In genomic region chr7:27355261-27355660, GRCm38 (mm10) we compare ENCODE assay signal across 8 mouse cellular contexts. TPM values are rescaled to one million over a fixed set of nuclear protein-coding genes. Genes with fewer than 3 reads are reported as not detected.
DNase-seq lines count a peak whose midpoint lies in the region; ATAC-seq lines count a peak whose summit lies in the region.

No protein-coding gene starts in this region.

- peak overlapping the region; percentile 67 for H3K4me3 ChIP-seq in kidney, embryonic 14.5 days (ENCODE audit: low read length)
- H3K4me3 ChIP-seq in brown adipose tissue, adult 24 weeks (ENCODE audit: insufficient read depth, low read depth, low read length): peak overlapping the region; percentile 67
- peak overlapping the region; percentile 69 for H3K4me3 ChIP-seq in hindbrain, embryonic 13.5 days
- peak overlapping the region; percentile 67 for H3K4me3 ChIP-seq in midbrain, embryonic 13.5 days (replicated peaks)

- 11% methylated on average over 14 of the region's 14 CpGs for whole genome bisulfite sequencing in kidney, embryonic 14.5 days
- WGBS in hindbrain, embryonic 13.5 days: 8% methylated on average over 14 of the region's 14 CpGs
- WGBS in midbrain, embryonic 13.5 days: 9% methylated on average over 14 of the region's 14 CpGs

- H3K27ac ChIP-seq in kidney, embryonic 14.5 days (ENCODE audit: low read depth, low read length): peak overlapping the region; percentile 14; the same call in 1 of the 2 replicates
- no peak overlapping the region for H3K27ac ChIP-seq in brown adipose tissue, adult 24 weeks (replicated peaks; ENCODE audit: low read depth, low read length)
- H3K27ac ChIP-seq in hindbrain, embryonic 13.5 days: peak overlapping the region; percentile 80
- H3K27ac ChIP-seq in midbrain, embryonic 13.5 days: peak overlapping the region; percentile 73; the same call in 1 of the 2 replicates

- peak overlapping the region; percentile 57 for H3K9ac ChIP-seq in kidney, embryonic 14.5 days (ENCODE audit: low read depth, low read length)
- peak overlapping the region; percentile 79 for H3K9ac ChIP-seq in hindbrain, embryonic 13.5 days
- H3K9ac ChIP-seq in midbrain, embryonic 13.5 days (replicated peaks): peak overlapping the region; percentile 77

- peaks cover 18% of the 10 kb centered on the region for H3K4me1 ChIP-seq in kidney, embryonic 14.5 days (ENCODE audit: control insufficient read depth, insufficient read depth, low read length)
- peaks cover 2% of the 10 kb centered on the region; the same call in 1 of the 2 replicates for H3K4me1 ChIP-seq in brown adipose tissue, adult 24 weeks (ENCODE audit: control insufficient read depth, insufficient read depth, insufficient read length, low read length)
- peaks cover 28% of the 10 kb centered on the region for H3K4me1 ChIP-seq in hindbrain, embryonic 13.5 days (replicated peaks)
- peaks cover 30% of the 10 kb centered on the region for H3K4me1 ChIP-seq in midbrain, embryonic 13.5 days (replicated peaks)

- H3K27me3 ChIP-seq in kidney, embryonic 14.5 days (ENCODE audit: control insufficient read depth, insufficient read depth, low read length): no peaks in the 10 kb centered on the region
- peaks cover 39% of the 10 kb centered on the region for H3K27me3 ChIP-seq in hindbrain, embryonic 13.5 days
- peaks cover 34% of the 10 kb centered on the region for H3K27me3 ChIP-seq in midbrain, embryonic 13.5 days

- H3K4me2 ChIP-seq in kidney, embryonic 14.5 days (replicated peaks; ENCODE audit: low read depth, low read length): peak overlapping the region; percentile 66
- peak overlapping the region; percentile 71 for H3K4me2 ChIP-seq in hindbrain, embryonic 13.5 days
- peak overlapping the region; percentile 71 for H3K4me2 ChIP-seq in midbrain, embryonic 13.5 days (replicated peaks)

- peaks cover 11% of the 10 kb centered on the region for H3K36me3 ChIP-seq in kidney, embryonic 14.5 days (ENCODE audit: control insufficient read depth, insufficient read depth, low read length)
- peaks cover 35% of the 10 kb centered on the region for H3K36me3 ChIP-seq in hindbrain, embryonic 13.5 days
- H3K36me3 ChIP-seq in midbrain, embryonic 13.5 days: peaks cover 32% of the 10 kb centered on the region

- no peak for DNase-seq in kidney, postnatal 14 days
- no peak for DNase-seq in cerebellum, postnatal 4 days (ENCODE audit: low spot score in 2 of 2)
- no peak for DNase-seq in urinary bladder, adult 2 months (ENCODE audit: low spot score)
- no peak for DNase-seq in ovary, postnatal 36 days (ENCODE audit: low spot score)

- no peak for ATAC-seq in kidney, embryonic 14.5 days (ENCODE audit: low FRiP score, low TSS enrichment)
- peak; percentile 22 for ATAC-seq in hindbrain, embryonic 13.5 days (ENCODE audit: low FRiP score)
- ATAC-seq in midbrain, embryonic 13.5 days: peak; percentile 7

- H3K9me3 ChIP-seq in kidney, embryonic 14.5 days (ENCODE audit: control insufficient read depth, low read length): no peaks in the 10 kb centered on the region
- H3K9me3 ChIP-seq in hindbrain, embryonic 13.5 days: no peaks in the 10 kb centered on the region
- no peaks in the 10 kb centered on the region for H3K9me3 ChIP-seq in midbrain, embryonic 13.5 days

RNA-seq across cellular contexts. Expression of gene Shkbp1, which starts 0.6 kb away (rescaled TPM):
- 38.4 and 41.0 TPM in 2 replicates for polyA plus RNA-seq in kidney, embryonic 14.5 days (2014; fragmentation: Nextera tagmentation; extraction: Ambion mirVana)
- polyA plus RNA-seq in brown adipose tissue, adult 24 weeks (2012; ENCODE audit: insufficient read depth, insufficient read length, missing spikeins): 11.6 TPM in 2 replicates
- 61.8 and 62.5 TPM in 2 replicates for polyA plus RNA-seq in hindbrain, embryonic 13.5 days (2015; fragmentation: Nextera tagmentation; extraction: Ambion mirVana)
- 67.2 and 84.3 TPM in 2 replicates for polyA plus RNA-seq in midbrain, embryonic 13.5 days (2015; fragmentation: Nextera tagmentation; extraction: Ambion mirVana)
- polyA plus RNA-seq in urinary bladder, adult 2 months (2012; rRNA removed): 39.4 and 46.5 TPM in 2 replicates

RNA-seq across cellular contexts. Expression of gene Gm20479, which starts 2.0 kb away (rescaled TPM):
- 1.9 TPM in 1 of 2 replicates, not detected in the other for polyA plus RNA-seq in kidney, embryonic 14.5 days (2014; fragmentation: Nextera tagmentation; extraction: Ambion mirVana)
- 3.5 TPM in 1 of 2 replicates, not detected in the other for polyA plus RNA-seq in brown adipose tissue, adult 24 weeks (2012; ENCODE audit: insufficient read depth, insufficient read length, missing spikeins)
- polyA plus RNA-seq in hindbrain, embryonic 13.5 days (2015; fragmentation: Nextera tagmentation; extraction: Ambion mirVana): not detected in 2 replicates
- 0.53 TPM in 1 of 2 replicates, not detected in the other for polyA plus RNA-seq in midbrain, embryonic 13.5 days (2015; fragmentation: Nextera tagmentation; extraction: Ambion mirVana)
- polyA plus RNA-seq in urinary bladder, adult 2 months (2012; rRNA removed): 0.43 and 0.67 TPM in 2 replicates

RNA-seq across cellular contexts. Expression of gene Ltbp4, which starts 17.8 kb away (rescaled TPM):
- 23.4 and 26.0 TPM in 2 replicates for polyA plus RNA-seq in kidney, embryonic 14.5 days (2014; fragmentation: Nextera tagmentation; extraction: Ambion mirVana)
- 22.8 and 25.9 TPM in 2 replicates for polyA plus RNA-seq in brown adipose tissue, adult 24 weeks (2012; ENCODE audit: insufficient read depth, insufficient read length, missing spikeins)
- polyA plus RNA-seq in hindbrain, embryonic 13.5 days (2015; fragmentation: Nextera tagmentation; extraction: Ambion mirVana): 5.4 and 6.0 TPM in 2 replicates
- 8.0 and 9.1 TPM in 2 replicates for polyA plus RNA-seq in midbrain, embryonic 13.5 days (2015; fragmentation: Nextera tagmentation; extraction: Ambion mirVana)
- 176 and 335 TPM in 2 replicates for polyA plus RNA-seq in urinary bladder, adult 2 months (2012; rRNA removed)
